Mouse (Mus musculus) forebrain, embryonic 16.5 days (tissue): ENCODE measurements around the gene Bsn. TPM values are rescaled to one million over a fixed set of nuclear protein-coding genes. Genes with fewer than 3 reads are reported as not detected.
"Not testable (repeated sequence)": the region's sequence is repeated elsewhere in the genome, so short reads cannot be mapped to it uniquely, and the experiment has no call there.

Experiments
- ATAC-seq: fragments of 200-750 bp; cut with Nextera tagmentation; 2 replicates; pipeline ENCODE4 v1.8.0; 2017; ENCODE audit warnings: mild to moderate bottlenecking, moderate library complexity
- H3K27ac ChIP-seq: fragments of 300-500 bp; sonication (generic); 2 replicates; pipeline ENCODE4 v1.5.1; 2014; ENCODE audit warnings: low read length, control low read depth
- H3K27me3 ChIP-seq: fragments of 300-500 bp; sonication (generic); replicated peaks from 2 replicates; pipeline ENCODE4 v1.6.1; 2014; ENCODE audit warnings: low read length; ENCODE audit not compliant: control insufficient read depth, insufficient read depth
- H3K36me3 ChIP-seq: fragments of 300-500 bp; sonication (generic); 2 replicates; pipeline ENCODE4 v1.6.1; 2014; ENCODE audit not compliant: control insufficient read depth, insufficient read depth
- H3K4me1 ChIP-seq: fragments of 300-500 bp; sonication (generic); replicated peaks from 2 replicates; pipeline ENCODE4 v1.6.1; 2014; ENCODE audit warnings: low read length; ENCODE audit not compliant: control insufficient read depth, insufficient read depth
- H3K4me2 ChIP-seq: fragments of 300-500 bp; sonication (generic); 2 replicates; pipeline ENCODE4 v1.6.1; 2014; ENCODE audit warnings: mild to moderate bottlenecking, low read length, control low read depth
- H3K4me3 ChIP-seq: fragments of 300-500 bp; sonication (generic); replicated peaks from 2 replicates; pipeline ENCODE4 v1.5.1; 2014; ENCODE audit warnings: mild to moderate bottlenecking, low read length, control low read depth
- H3K9ac ChIP-seq: fragments of 300-500 bp; sonication (generic); replicated peaks from 2 replicates; pipeline ENCODE4 v1.6.1; 2014; ENCODE audit warnings: low read depth, low read length, control low read depth
- H3K9me3 ChIP-seq: fragments of 300-500 bp; sonication (generic); 2 replicates; pipeline ENCODE4 v1.6.1; 2016; ENCODE audit warnings: low read length; ENCODE audit not compliant: control insufficient read depth
- WGBS: fragments of 180-500 bp; shearing (Covaris S2); extraction: QIAGEN DNeasy Blood & Tissue Kit; methylation state at CpG from one replicate; pipeline ENCODE4 v1.1.7; 2014; 5-methylcytosine and 5-hydroxymethylcytosine counted together
- polyA plus RNA-seq: library from polyadenylated mRNA; unstranded; fragments of >200 nt; fragmentation: Nextera tagmentation; extraction: Ambion mirVana; gene quantifications from 2 replicates; pipeline ENCODE4 v1.2.1, GENCODE M21; 2015

Gene Bsn
- polyA plus RNA-seq, 1 experiment from 2014 or later, result 8.5 TPM

DNA sequence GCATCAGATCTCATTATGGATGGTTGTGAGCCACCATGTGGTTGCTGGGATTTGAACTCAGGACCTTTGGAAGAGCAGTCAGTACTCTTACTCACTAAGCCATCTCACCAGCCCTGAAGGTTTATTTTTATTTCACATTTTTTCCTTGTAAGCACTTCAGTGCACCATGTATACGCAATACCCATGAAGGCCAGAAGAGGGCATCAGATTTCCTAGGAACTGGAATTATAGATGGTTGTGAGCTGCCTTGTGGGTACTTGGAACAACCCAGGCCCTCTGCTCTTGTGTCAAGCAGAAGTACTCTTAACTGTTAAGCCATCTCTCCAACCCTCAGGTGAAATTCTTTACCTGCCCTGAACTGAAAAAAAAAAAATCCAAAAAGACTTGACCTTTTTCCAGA, 54.0 kb downstream of the Bsn start:
- Histone ChIP-seq H3K36me3 (peaks cover 2% of the 10 kb centered on the region), H3K4me2 (no peak overlapping the region), H3K4me1 (no peaks in the 10 kb centered on the region), H3K9ac (no peak overlapping the region), H3K27me3 (no peaks in the 10 kb centered on the region), H3K9me3 (no peaks in the 10 kb centered on the region), H3K4me3 (no peak overlapping the region), H3K27ac (no peak overlapping the region)
- WGBS, result 32% methylated on average over 1 of the region's 1 CpGs
- ATAC-seq, result no peak

DNA sequence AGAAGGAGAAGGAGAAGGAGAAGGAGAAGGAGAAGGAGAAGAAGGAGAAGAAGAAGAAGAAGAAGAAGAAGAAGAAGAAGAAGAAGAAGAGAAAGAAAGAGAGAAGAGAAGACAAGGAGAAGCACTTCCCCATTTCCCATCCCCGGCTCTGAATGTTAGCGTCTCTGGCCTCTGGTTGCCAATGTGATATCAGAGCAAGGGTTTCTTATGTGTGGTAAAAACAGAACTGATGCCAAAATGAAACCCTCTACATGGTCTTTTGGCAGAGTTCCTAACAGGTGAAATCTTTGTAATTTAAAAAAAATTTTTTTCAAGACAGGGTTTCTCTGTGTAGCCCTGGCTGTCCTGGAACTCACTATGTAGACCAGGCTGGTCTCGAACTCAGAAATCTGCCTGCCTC, 54.5 kb downstream of the Bsn start:
- not testable (repeated sequence) for H3K4me3 ChIP-seq, H3K27ac ChIP-seq, H3K4me1 ChIP-seq, H3K4me2 ChIP-seq, H3K9me3 ChIP-seq, H3K36me3 ChIP-seq, H3K27me3 ChIP-seq, H3K9ac ChIP-seq, ATAC-seq
- 97% methylated on average over 3 of the region's 3 CpGs for WGBS

DNA sequence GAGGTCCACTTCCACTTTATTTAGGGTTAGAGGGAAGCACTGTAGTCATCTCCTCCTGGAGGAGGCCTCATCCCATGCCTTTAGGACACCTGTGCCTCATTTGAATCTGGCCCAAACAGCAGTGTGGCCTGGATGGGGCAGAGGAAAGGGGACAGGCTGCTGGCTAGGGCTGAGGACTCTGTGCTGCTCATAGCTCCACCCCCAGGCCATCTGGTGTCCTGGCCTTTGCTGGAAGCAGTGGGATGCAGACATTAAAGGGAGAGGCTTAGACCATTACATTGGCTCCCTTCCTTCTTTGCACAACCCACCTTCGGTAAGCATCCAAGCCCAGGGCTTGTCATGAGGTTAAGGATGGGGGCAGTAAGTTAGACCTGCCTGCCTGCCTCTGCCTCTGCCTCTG, 56.7 kb downstream of the Bsn start:
- H3K9me3 ChIP-seq, result no peaks in the 10 kb centered on the region
- 72% methylated on average over 1 of the region's 1 CpGs for WGBS
- no peak overlapping the region for H3K9ac ChIP-seq
- H3K36me3 ChIP-seq, result no peaks in the 10 kb centered on the region; the same call in 1 of the 2 replicates
- H3K4me1 ChIP-seq, result no peaks in the 10 kb centered on the region
- ATAC-seq, result no peak
- H3K4me3 ChIP-seq, result no peak overlapping the region
- no peak overlapping the region for H3K4me2 ChIP-seq
- H3K27ac ChIP-seq, result no peak overlapping the region
- no peaks in the 10 kb centered on the region for H3K27me3 ChIP-seq

DNA sequence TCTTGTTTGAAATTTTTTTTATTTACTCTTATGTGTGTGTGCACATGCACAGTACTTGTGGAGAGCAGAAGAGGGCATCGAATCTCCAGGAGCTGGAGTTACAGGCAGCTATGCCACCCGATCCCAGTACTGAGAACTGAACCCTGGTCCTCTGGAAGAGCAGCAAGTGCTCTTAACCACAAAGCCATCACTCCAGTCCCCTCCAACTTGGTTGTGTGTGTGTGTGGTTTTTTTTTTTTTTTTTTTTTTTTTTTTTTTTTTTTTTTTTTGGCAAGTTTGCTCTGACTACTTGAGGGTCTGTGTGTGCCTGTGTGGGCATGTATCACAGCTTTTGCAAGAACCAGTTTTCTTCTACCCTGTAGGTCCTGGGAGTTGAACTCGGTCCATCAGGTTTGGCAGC, 57.8 kb downstream of the Bsn start:
- Histone ChIP-seq H3K27me3 (no peaks in the 10 kb centered on the region), H3K4me1 (no peaks in the 10 kb centered on the region), H3K4me2 (no peak overlapping the region), H3K9me3 (no peaks in the 10 kb centered on the region), H3K36me3 (no peaks in the 10 kb centered on the region; the same call in 1 of the 2 replicates), H3K4me3 (no peak overlapping the region), H3K27ac (no peak overlapping the region), H3K9ac (no peak overlapping the region)
- no peak for ATAC-seq
- 95% methylated on average over 3 of the region's 3 CpGs for WGBS

DNA sequence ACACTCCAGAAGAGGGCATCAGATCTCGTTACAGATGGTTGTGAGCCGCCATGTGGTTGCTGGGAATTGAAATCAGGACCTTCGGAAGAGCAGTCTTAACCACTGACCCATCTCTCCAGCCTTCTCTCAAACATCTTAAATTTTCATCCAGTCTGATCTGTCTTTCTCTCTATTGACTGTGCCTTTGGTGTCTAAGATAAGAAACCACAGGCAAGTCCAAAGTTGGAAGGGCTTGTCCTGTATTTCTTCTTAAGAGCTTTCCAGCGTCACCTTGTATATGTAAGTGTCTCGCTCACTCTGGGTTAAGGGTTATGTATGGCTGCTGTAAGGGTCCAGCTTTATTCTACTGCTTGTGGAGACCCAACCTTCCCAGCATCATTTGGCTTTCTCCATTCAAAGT, 58.7 kb downstream of the Bsn start:
- 90% methylated on average over 5 of the region's 5 CpGs for WGBS
- ATAC-seq, result no peak
- no peak overlapping the region for H3K4me3 ChIP-seq
- H3K36me3 ChIP-seq, result no peaks in the 10 kb centered on the region; the same call in 1 of the 2 replicates
- H3K9ac ChIP-seq, result no peak overlapping the region
- H3K4me1 ChIP-seq, result no peaks in the 10 kb centered on the region
- H3K27me3 ChIP-seq, result no peaks in the 10 kb centered on the region
- H3K4me2 ChIP-seq, result no peak overlapping the region
- H3K27ac ChIP-seq, result no peak overlapping the region
- no peaks in the 10 kb centered on the region for H3K9me3 ChIP-seq

DNA sequence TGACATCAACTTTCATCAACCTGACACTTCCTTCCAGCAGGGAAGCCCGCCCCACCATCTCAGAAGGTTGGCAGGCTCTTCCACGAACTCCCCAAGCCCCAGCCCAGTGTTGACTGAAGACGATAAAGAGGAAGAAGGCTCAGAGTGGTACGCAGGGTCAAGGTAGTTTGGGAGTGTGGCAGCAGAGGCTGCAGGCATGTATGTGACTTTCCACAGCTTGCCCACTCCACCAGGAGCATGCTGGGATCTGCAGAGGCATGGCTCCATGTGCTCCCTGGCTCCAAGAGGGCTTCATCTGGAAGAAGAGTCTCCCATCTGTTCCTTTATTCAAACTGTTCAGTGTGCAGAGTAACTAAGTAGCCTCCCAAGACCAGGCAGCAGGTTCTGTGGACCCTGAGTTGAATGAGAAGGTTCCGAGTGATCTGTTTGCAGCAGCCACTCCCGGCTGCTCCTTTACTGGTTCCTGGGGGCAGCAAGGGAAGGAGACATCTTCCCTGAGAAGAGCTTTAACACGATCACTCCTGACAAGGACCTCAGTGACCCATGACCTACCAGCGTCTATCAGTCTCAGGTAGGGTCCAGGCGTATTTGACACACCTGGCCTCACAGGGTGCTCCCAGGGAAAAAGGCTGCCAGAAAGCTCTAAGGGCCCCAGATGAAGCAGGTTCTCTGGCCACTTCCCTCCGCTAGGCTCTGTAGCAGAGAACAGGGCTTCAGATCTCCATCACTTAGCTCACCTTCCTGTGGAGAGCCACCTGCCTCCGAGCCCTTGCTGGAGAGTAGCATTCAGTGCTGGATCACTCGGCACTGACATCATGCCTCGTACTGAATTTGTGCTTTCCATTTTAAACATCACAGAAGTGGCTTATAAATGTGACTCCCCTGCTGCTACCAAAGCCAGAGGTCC, 60.9 kb downstream of the Bsn start:
- Histone ChIP-seq H3K4me2 (no peak overlapping the region), H3K27ac (no peak overlapping the region), H3K27me3 (no peaks in the 10 kb centered on the region), H3K4me3 (no peak overlapping the region), H3K9me3 (no peaks in the 10 kb centered on the region), H3K4me1 (no peaks in the 10 kb centered on the region), H3K36me3 (0 out of 2 replicates have a peak, but pooled peaks cover 2% of the 10 kb centered on the region), H3K9ac (no peak overlapping the region)
- no peak for ATAC-seq
- 87% methylated on average over 13 of the region's 13 CpGs for WGBS

DNA sequence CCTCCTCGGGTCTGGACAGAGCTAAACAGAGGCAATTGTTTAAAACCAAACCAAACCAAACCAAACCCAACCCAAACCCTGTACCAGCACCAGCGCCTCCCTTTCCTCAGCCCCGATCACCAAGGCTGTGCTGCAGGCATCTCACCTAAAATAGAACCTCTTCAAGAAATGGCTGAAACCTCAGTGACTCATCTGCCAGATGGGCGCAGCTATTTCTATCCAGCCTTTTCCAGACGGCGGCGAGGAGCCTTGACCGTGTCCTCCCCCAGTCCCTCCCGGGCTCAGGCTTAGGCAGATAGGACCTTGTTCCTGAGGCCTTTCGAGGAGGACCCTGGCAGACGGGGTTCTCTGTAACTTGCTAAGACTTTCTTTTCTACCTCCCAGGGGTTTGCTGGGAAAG, 61.9 kb downstream of the Bsn start:
- no peak overlapping the region for H3K4me2 ChIP-seq
- H3K4me3 ChIP-seq, result no peak overlapping the region
- H3K9me3 ChIP-seq, result no peaks in the 10 kb centered on the region
- H3K4me1 ChIP-seq, result no peaks in the 10 kb centered on the region
- no peaks in the 10 kb centered on the region for H3K27me3 ChIP-seq
- no peak overlapping the region for H3K27ac ChIP-seq
- no peak overlapping the region for H3K9ac ChIP-seq
- H3K36me3 ChIP-seq, result 0 out of 2 replicates have a peak, but pooled peaks cover 2% of the 10 kb centered on the region
- ATAC-seq, result no peak
- WGBS, result 87% methylated on average over 11 of the region's 11 CpGs

DNA sequence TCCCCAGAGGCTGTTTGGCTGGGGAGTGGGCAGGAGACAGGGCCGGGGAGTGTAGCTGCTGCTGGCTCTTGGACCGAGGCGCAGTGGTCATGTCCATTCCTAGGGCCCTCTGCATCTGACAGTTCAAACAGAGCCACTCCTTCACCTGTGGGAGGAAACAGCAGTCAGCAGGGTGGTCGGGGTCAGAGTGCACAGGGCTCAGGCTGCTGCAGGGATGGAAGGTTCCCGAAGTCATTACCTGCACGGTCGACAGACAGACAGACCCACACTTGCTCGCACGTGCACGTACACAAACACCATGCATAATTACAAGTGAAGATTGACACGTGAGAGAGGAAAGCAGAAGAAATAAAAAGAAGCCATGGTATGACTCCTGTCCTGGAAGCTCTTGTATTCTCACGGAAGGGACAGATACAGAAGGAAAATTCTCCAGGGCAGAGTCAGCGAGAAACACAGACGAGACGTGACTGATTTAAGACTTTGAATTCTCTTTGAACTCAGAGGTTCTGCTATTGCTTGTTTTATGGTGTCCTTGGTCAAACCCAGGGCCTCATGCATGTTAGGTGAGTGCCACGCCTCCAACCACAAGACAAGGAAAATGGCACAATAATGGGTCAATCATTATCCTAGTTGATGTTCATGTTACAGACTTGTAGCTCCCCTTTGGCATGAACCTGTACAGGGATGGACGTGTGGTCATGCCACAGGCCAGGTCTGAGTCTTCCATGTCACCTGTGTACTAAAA, 63.6 kb downstream of the Bsn start:
- Histone ChIP-seq H3K27ac (no peak overlapping the region), H3K4me1 (no peaks in the 10 kb centered on the region), H3K36me3 (0 out of 2 replicates have a peak, but pooled peaks cover 2% of the 10 kb centered on the region), H3K27me3 (no peaks in the 10 kb centered on the region), H3K9me3 (no peaks in the 10 kb centered on the region), H3K4me3 (no peak overlapping the region), H3K9ac (no peak overlapping the region), H3K4me2 (no peak overlapping the region)
- WGBS, result 85% methylated on average over 17 of the region's 17 CpGs
- no peak for ATAC-seq

DNA sequence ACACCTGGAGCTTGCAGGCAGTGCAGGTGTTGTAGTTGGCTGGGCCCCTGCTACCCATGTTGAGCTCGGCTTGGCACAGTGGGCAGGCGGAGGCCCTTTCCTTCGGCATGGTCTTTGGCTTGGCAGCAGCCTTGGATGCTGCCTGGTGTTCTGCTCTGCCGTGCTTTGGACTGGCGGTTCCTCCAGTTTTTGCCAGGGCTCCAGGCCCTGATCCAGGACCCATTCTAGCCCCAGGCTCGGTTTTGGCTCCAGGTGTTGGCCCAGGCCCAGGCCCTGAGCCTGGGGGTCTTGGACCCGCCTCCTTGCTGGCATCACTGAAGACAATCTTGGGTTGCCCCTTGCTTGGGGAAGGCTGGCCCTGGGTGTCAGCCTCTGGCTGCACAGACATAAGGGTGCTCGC, 64.5 kb downstream of the Bsn start:
- Histone ChIP-seq H3K9me3 (no peaks in the 10 kb centered on the region), H3K4me1 (no peaks in the 10 kb centered on the region), H3K9ac (no peak overlapping the region), H3K4me2 (no peak overlapping the region), H3K36me3 (0 out of 2 replicates have a peak, but pooled peaks cover 4% of the 10 kb centered on the region), H3K27me3 (no peaks in the 10 kb centered on the region), H3K27ac (no peak overlapping the region), H3K4me3 (no peak overlapping the region)
- ATAC-seq, result no peak
- WGBS, result 80% methylated on average over 8 of the region's 8 CpGs
